Mouse (Mus musculus) CD8-positive naive resting alpha-beta T cell, adult 2 months (primary cell): ENCODE measurements around the gene Soga3.

Experiments
- DNase-seq, 2 experiments: peaks; one replicate each; pipeline ENCODE4 v3.0.0; 2022; ENCODE audit warnings: low read depth in 2 of 2, low spot score in 2 of 2

Soga3 gene

DNA sequence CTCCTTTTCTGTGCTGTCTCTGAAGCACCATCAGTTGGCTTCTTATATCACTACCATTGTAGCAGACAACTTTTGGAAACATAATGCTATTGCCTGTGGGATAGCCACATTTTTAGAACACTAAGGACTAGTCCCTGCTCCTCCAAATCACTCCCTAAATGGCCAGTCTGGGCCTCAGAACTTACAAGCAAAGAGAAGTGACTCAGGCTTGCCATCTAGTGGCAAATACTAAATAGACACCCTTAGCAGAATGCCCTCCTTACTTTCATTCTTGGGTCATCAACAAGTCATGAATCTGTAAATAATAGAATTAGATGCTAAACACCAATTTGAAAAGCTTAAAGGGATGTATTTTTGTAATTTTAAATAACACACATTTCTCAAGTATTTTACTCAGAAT lies 63.1 kb downstream of the Soga3 start:
- no peak for DNase-seq

DNA sequence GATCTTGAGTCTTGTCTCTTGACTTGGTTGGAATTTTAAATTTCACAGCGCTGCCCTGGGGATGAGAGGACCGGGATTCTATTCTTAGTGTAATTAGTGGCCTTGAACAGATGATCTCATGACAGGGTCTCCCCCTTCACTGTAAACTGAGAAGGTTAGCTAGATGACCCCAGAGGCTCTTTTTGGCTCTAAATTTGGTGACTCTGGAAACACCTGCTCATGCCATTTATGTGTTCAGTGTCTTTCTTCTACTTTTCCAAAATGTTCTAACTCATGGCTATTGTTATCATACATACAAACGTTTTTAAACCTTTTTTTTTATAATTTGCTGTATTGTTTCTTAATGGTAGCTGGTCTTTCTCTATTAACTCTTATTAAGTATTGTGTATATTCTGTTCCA lies 65.1 kb downstream of the Soga3 start:
- no peak for DNase-seq

DNA sequence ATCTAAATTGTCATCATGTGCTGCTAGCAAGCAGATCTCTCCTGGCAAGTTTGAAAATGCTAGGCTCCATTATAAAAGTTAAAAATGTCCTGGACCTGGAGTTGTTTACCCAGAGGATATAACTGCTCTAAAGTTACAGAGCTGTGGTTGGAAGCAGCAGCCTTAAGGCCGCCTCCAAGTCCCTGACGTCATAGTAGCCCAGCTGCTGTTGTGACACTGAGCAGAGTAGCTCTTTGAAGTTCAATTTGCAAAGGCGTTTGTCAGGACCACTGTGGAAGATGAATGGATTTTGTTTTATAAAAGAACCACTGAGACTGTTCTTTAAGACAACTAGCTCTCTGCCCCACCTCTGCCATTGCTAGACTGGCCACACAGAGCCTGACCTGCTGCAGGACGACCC lies 67.8 kb downstream of the Soga3 start, which contains the start of gene 9330159F19Rik:
9330159F19Rik (plus strand) TSS at position 154 of the 400 bp plus-strand sequence.
- no peak for DNase-seq

DNA sequence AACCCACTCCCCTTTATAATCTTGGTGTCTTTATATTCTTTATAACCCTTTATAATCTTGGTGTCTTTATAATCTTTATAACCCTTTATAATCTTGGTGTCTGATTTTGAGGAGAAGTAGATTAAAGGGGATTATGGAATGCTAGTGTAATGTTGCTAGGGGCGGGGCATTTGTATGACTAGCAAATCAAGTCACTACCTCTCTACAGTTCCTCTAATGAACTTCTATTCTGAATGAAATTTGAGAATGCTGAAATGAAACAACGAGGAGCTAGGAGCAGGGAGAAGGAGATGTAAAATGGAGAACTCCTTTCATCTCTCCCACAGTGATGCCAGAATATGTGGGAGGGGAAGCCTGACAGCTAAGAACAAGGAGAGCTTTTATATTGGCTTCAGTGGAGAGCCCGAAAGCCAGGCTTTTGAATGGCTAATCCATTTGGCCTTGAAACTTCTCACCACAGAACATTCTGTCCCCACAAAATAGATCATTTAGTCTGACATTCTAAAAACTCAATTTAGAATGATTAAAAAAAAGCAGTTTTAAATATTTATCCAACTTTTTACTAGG lies 70.0 kb downstream of the Soga3 start:
- no peak for DNase-seq

DNA sequence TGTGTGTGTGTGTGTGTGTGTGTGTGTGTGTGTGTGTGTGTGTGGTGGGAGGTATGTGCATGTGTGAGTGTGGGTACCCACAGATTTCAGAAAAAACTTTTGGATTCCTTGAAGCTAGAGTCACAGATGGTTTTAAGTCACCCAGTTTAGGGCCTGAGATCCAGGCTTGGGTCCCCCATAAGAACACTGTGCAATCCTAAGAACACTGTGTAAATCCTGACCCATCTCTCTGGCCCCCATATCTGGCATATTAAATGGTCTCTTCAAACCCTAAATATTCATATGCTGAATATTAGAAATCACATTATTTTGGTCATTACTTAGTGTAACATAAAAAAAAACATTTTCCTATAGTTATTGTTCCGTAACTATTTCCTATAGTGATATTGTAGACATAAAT lies 73.3 kb downstream of the Soga3 start:
- no peak for DNase-seq

DNA sequence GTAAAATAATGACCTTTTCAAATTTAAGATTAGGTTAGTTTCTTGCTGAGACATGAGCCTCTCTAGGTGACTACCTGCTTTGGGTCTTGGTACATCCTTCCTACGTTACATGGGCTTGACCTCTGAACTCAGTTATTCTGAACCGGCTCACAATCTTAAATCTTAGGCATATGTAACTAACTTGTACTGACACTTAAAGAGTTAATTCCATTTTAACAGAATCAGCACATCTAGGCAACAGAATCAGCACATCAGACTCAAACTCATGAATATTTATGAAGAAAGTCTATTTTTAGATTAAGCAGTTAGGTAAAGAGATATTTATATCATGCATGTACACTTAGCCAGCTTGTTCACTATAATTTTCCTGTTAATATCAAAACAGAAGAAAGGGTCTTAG lies 73.8 kb downstream of the Soga3 start:
- no peak for DNase-seq

DNA sequence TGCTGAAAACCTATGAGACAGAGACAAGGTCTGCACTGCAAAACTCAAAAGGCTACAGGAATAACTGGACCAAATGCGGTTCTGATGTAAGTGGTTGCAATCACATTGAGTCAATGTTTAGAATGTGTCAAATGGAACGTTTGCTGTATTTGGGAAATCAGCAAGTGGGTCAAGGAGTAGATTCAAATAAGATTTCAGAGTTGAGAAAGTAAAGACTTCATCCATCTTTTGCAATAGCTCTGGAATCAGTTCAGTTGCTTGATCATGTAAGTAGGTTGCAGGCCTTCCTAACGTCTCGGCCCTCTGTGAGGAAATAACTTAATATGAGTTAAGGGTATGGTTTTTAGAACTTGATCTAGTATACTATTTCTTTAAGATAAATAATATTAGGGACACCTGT lies 81.7 kb downstream of the Soga3 start:
- DNase-seq, result no peak

DNA sequence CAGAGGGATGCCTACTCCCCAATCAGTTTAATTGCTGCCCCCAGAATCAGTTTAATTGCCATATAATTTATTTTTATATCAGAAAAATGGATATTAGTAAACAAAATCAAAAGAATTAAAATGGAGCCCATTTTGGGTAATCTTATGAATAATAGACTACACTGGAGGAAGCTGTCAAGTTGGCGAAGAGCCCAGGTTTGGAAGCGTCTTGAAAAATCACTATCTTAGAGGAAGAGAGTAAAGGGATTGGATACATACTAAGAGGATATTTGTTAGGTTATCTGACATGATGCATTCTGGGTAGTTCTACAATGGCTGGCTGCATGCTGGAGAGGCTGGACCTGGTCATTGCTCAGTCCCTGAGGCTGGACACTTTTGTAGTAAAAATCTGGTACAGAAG lies 87.6 kb downstream of the Soga3 start:
- DNase-seq, result no peak
